Mouse (Mus musculus): ENCODE measurements at regions not wholly inside any gene's neighbourhood (a gene's known extent, or its start where the extent isn't known, plus 50 kb on each side); places are given as distances from the start of the nearest gene placed in this dataset.

- DNase-seq = peak; percentile 45
Observed at GRCm38 (mm10) chr15:59954345-59954744, 62.1 kb downstream of the 4933412E24Rik start.

- no peak for DNase-seq
Observed at GRCm38 (mm10) chr15:59953857-59954256, 62.6 kb downstream of the 4933412E24Rik start.

GRCm38 (mm10) chr15:59950617-59951216 is 65.7 kb downstream of the 4933412E24Rik start:
- DNase-seq = no peak

GRCm38 (mm10) chr15:59945208-59945607 is 71.2 kb downstream of the 4933412E24Rik start:
- no peak for DNase-seq

GRCm38 (mm10) chr15:59936486-59936885 is 79.9 kb downstream of the 4933412E24Rik start:
- DNase-seq = peak; percentile 13

- DNase-seq = no peak
Observed at GRCm38 (mm10) chr15:59913860-59914259, 102.6 kb downstream of the 4933412E24Rik start.

- DNase-seq = no peak
Observed at GRCm38 (mm10) chr15:59908300-59908699, 108.1 kb downstream of the 4933412E24Rik start.

GRCm38 (mm10) chr15:59905832-59906797 is 110.3 kb downstream of the 4933412E24Rik start:
- no peak for DNase-seq

- DNase-seq = no peak
Observed at GRCm38 (mm10) chr15:59904741-59905140, 111.7 kb downstream of the 4933412E24Rik start.

GRCm38 (mm10) chr15:59888996-59889395 is 127.4 kb downstream of the 4933412E24Rik start:
- DNase-seq = no peak

- no peak for DNase-seq
Observed at GRCm38 (mm10) chr15:59888131-59888459, 128.3 kb downstream of the 4933412E24Rik start.

GRCm38 (mm10) chr15:59887381-59888130 is 128.9 kb downstream of the 4933412E24Rik start:
- no peak for DNase-seq

GRCm38 (mm10) chr15:59886036-59886435 is 130.4 kb downstream of the 4933412E24Rik start:
- no peak for DNase-seq

GRCm38 (mm10) chr15:59882444-59882843 is 134.0 kb downstream of the 4933412E24Rik start:
- no peak for DNase-seq

GRCm38 (mm10) chr15:59880426-59880825 is 136.0 kb downstream of the 4933412E24Rik start:
- no peak for DNase-seq

- peak; percentile 24 for DNase-seq
Observed at GRCm38 (mm10) chr15:59879311-59879710, 137.1 kb downstream of the 4933412E24Rik start.

GRCm38 (mm10) chr15:59876279-59876742 is 140.1 kb downstream of the 4933412E24Rik start:
- no peak for DNase-seq

GRCm38 (mm10) chr15:59866701-59867100 is 149.7 kb downstream of the 4933412E24Rik start:
- no peak for DNase-seq

- peak; percentile 23 for DNase-seq
Observed at GRCm38 (mm10) chr15:59864746-59865499, 151.5 kb downstream of the 4933412E24Rik start.

GRCm38 (mm10) chr15:59852271-59853000 is 164.0 kb downstream of the 4933412E24Rik start:
- no peak for DNase-seq

- DNase-seq = no peak
Observed at GRCm38 (mm10) chr15:59845158-59845739, 171.2 kb downstream of the 4933412E24Rik start.

Measured in kidney, postnatal 10 days (tissue).